Mouse (Mus musculus): Measurements from ENCODE around the gene Tas2r108.

- TF ChIP-seq POLR2A (IDR thresholded peaks at IDR 0.05; ENCODE audit: extremely low read depth, insufficient read depth, low read length): no peak
- no peak for TF ChIP-seq CTCF (IDR thresholded peaks at IDR 0.05; ENCODE audit: extremely low read depth, insufficient read depth, low read length)
Measured at GRCm38 (mm10) chr6:40482318-40482717, 11.0 kb upstream of the Tas2r108 start.
